Mouse (Mus musculus) hindbrain, embryonic 14.5 days (tissue): ENCODE results near the gene Apoc1. TPM values are rescaled to one million over a fixed set of nuclear protein-coding genes. Genes with fewer than 3 reads are reported as not detected.

Source experiments
- ATAC-seq: fragments of 200-750 bp; cut with Nextera tagmentation; 2 replicates; pipeline ENCODE4 v1.8.0; 2017; ENCODE audit warnings: moderate number of reproducible peaks, mild to moderate bottlenecking, moderate TSS enrichment, moderate library complexity; ENCODE audit not compliant: low FRiP score
- DNase-seq: peaks from one replicate; pipeline ENCODE4 v3.0.0-alpha.2; 2015; ENCODE audit warnings: low spot score
- H3K27ac ChIP-seq: fragments of 300-500 bp; sonication (generic); 2 replicates; pipeline ENCODE4 v1.5.1; 2014; ENCODE audit warnings: mild to moderate bottlenecking, moderate library complexity
- H3K27me3 ChIP-seq: fragments of 300-500 bp; sonication (generic); 2 replicates; pipeline ENCODE4 v1.6.1; 2014; ENCODE audit warnings: mild to moderate bottlenecking, low read length, mixed read lengths; ENCODE audit not compliant: control insufficient read depth, insufficient read depth
- H3K36me3 ChIP-seq: fragments of 300-500 bp; sonication (generic); replicated peaks from 2 replicates; pipeline ENCODE4 v1.6.1; 2014; ENCODE audit not compliant: control insufficient read depth, insufficient read depth
- H3K4me1 ChIP-seq: fragments of 300-500 bp; sonication (generic); replicated peaks from 2 replicates; pipeline ENCODE4 v1.6.1; 2014; ENCODE audit warnings: antibody characterized with exemption, low read length, mixed read lengths; ENCODE audit not compliant: control insufficient read depth, insufficient read depth
- H3K4me2 ChIP-seq: fragments of 300-500 bp; sonication (generic); replicated peaks from 2 replicates; pipeline ENCODE4 v1.6.1; 2014; ENCODE audit warnings: mild to moderate bottlenecking, moderate library complexity
- H3K4me3 ChIP-seq: fragments of 300-500 bp; sonication (generic); replicated peaks from 2 replicates; pipeline ENCODE4 v1.5.1; 2014; ENCODE audit warnings: mild to moderate bottlenecking, low read length
- H3K9ac ChIP-seq: fragments of 300-500 bp; sonication (generic); 2 replicates; pipeline ENCODE4 v1.6.1; 2014
- H3K9me3 ChIP-seq: fragments of 300-500 bp; sonication (generic); 2 replicates; pipeline ENCODE4 v1.6.1; 2016; ENCODE audit warnings: low read length; ENCODE audit not compliant: control insufficient read depth
- WGBS: fragments of 180-500 bp; shearing (Covaris S2); extraction: QIAGEN DNeasy Blood & Tissue Kit; methylation state at CpG from one replicate; pipeline ENCODE4 v1.1.7; 2014; 5-methylcytosine and 5-hydroxymethylcytosine counted together
- polyA plus RNA-seq: library from polyadenylated mRNA; unstranded; fragments of >200 nt; fragmentation: Nextera tagmentation; extraction: Ambion mirVana; gene quantifications from 2 replicates; pipeline ENCODE4 v1.2.1, GENCODE M21; 2014

Gene Apoc1
- polyA plus RNA-seq, 1 experiment from 2014 or later = 2.5 TPM

DNA sequence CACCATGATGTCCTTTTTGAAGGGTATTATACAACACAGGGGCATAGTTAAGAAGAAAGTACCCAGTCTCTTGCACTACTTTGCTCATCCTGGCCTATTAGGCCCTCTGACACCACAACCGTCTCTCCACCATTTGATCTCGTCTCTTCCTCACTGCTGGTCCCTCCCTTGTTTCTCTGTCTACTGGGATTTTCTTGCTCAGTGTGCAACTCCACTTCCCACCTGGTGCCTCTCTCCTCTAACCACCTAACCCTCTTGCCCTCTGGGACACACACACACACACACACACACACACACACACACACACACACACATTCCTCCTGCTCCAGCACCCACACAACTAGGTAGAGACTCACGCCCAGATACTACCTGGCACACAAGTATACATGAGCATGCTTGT lies 13.6 kb downstream of the Apoc1 start:
- DNase-seq (no peak), ATAC-seq (no peak)
- Histone ChIP-seq H3K4me3 (no peak overlapping the region), H3K9ac (no peak overlapping the region), H3K27me3 (no peaks in the 10 kb centered on the region), H3K27ac (no peak overlapping the region), H3K4me2 (no peak overlapping the region), H3K4me1 (no peaks in the 10 kb centered on the region), H3K36me3 (no peaks in the 10 kb centered on the region), H3K9me3 (no peaks in the 10 kb centered on the region)
- WGBS = 88% methylated on average over 3 of the region's 3 CpGs

DNA sequence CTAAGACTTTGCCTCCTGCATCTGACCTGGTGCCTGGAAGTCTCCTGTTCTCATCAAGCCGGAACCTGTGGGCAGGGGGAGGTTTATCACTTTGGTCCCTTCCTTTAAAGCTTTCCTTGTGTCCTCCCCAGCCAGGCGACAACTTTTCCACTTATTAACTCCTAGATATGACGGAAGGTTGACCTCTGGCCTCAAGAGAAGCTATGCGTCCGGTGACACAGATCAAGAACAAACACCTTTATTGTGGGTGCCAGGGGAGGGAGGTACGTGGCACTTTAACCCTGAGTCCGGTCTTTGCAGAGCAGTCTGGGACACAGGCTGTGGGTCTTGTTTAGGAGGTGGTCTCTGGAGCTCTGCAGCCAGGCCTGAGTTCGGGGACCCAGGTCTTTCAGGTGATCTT lies 14.6 kb downstream of the Apoc1 start, which contains the start of gene Apoc2:
Gene Apoc2, minus strand, starts transcription at position 70 of the 400 bp plus-strand sequence.
- H3K27me3 ChIP-seq = no peaks in the 10 kb centered on the region

GRCm38 (mm10) chr7:19676662-19677061 lies 15.8 kb downstream of the Apoc1 start:
- H3K9me3 ChIP-seq = no peaks in the 10 kb centered on the region
- ATAC-seq (no peak), DNase-seq (no peak)
- H3K4me2 ChIP-seq = no peak overlapping the region
- 67% methylated on average over 1 of the region's 1 CpGs for WGBS
- no peaks in the 10 kb centered on the region for H3K36me3 ChIP-seq
- H3K4me3 ChIP-seq = no peak overlapping the region
- no peak overlapping the region for H3K9ac ChIP-seq
- no peaks in the 10 kb centered on the region for H3K4me1 ChIP-seq
- H3K27me3 ChIP-seq = no peaks in the 10 kb centered on the region
- no peak overlapping the region for H3K27ac ChIP-seq

More for the DNA sequence above, 14.6 kb downstream of the Apoc1 start, which contains the start of gene Apoc2:
- Histone ChIP-seq H3K4me1 (no peaks in the 10 kb centered on the region), H3K27ac (no peak within 1 kb of the TSS), H3K36me3 (no peaks in the 10 kb centered on the region), H3K4me3 (no peak within 1 kb of the TSS), H3K9ac (no peak within 1 kb of the TSS), H3K9me3 (no peaks in the 10 kb centered on the region), H3K4me2 (no peak within 1 kb of the TSS)
- WGBS = 82% methylated on average over 8 of the region's 8 CpGs
- no peak for ATAC-seq
- no peak for DNase-seq

DNA sequence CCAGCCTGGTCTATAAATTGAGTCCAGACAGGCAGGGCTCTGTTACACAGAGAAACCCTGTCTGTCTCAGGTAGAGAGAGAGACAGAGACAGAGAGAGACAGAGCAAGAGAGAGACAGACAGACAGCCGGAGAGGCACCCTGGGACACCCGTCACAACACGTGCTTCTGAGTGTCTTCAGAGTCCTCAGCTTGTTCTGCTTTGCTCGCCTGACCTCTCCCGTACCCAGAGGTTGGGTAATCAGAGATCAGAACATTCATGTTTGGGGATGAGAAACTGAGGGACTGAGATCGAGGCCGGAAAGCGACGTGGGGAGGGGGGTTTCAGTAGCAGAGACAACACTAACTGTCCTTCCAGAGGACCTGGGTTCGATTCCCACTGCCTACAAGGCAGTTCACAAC lies 16.6 kb downstream of the Apoc1 start:
- H3K9ac ChIP-seq = no peak overlapping the region
- no peak for DNase-seq
- no peak overlapping the region for H3K27ac ChIP-seq
- no peak overlapping the region for H3K4me2 ChIP-seq
- no peaks in the 10 kb centered on the region for H3K36me3 ChIP-seq
- no peaks in the 10 kb centered on the region for H3K27me3 ChIP-seq
- WGBS = 87% methylated on average over 10 of the region's 10 CpGs
- ATAC-seq = no peak
- H3K4me3 ChIP-seq = no peak overlapping the region
- no peaks in the 10 kb centered on the region for H3K9me3 ChIP-seq
- no peaks in the 10 kb centered on the region for H3K4me1 ChIP-seq

- DNase-seq = no peak
- ATAC-seq = no peak
- Histone ChIP-seq H3K27ac (no peak overlapping the region), H3K9ac (no peak overlapping the region), H3K4me3 (no peak overlapping the region), H3K9me3 (no peaks in the 10 kb centered on the region), H3K27me3 (no peaks in the 10 kb centered on the region), H3K4me2 (no peak overlapping the region), H3K36me3 (no peaks in the 10 kb centered on the region), H3K4me1 (no peaks in the 10 kb centered on the region)
- 64% methylated on average over 14 of the region's 14 CpGs for WGBS
Observed at GRCm38 (mm10) chr7:19673083-19673699, 19.3 kb downstream of the Apoc1 start.

DNA sequence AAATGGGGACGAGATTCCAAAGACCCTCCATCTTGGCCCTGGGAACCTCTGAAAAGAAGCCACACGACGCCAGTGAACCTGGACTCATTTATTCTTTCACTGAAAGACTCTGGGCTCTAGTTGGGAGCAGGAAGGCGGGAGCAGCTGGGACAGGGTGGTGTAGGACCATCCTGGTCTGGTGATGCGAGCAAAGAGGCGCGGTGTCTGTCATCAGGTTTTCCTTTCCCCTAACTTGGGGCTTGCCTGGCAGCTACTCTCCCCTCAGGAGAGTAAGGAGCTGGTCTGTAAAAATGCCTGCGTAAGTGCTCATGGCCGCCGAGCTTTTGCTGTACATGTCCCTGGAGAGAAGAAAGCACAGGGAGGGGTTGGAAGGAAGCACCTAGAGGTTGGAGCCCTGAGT lies 20.9 kb downstream of the Apoc1 start:
- DNase-seq = no peak

DNA sequence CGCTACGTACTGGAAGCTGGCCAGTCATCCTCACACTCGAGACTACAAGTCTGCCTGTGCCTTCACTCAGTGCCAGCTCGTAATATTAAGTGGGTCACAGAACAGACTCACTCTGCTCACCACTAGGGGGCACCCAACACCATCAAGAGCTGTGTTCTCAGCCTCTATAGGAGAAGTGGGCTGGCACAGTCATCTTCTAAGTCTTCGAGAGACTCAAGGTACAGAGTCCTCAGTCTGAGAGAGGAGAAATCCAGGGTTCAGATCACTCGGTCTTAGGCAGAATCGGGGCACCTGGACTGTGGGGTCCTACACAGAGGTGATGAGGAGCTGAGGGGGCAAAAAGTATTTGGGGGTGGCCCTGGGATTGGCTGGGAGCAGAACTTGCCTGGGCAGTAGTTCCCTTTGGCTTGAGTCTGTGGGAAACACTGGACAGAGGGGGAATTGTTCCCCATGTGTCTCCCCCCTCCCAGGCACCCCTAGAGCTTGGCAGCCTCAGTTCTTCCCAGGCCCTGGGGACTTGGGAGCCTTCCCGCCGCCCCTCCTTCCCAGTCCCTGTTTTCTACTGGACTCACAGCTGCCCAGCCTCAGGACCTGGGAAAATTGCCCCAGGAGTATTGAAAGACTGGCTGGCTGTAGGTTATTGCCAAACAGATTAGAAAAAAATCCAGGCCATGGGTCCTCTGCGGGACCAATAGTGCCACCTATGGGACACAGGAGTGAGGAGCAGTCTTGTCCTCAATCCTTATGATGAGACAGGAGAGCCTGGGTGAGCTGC lies 23.3 kb downstream of the Apoc1 start:
- peak; percentile 71 for ATAC-seq
- Histone ChIP-seq H3K27me3 (no peaks in the 10 kb centered on the region), H3K4me1 (peaks cover 8% of the 10 kb centered on the region), H3K4me3 (no peak overlapping the region), H3K27ac (peak overlapping the region; percentile 66), H3K9ac (no peak overlapping the region), H3K36me3 (no peaks in the 10 kb centered on the region), H3K9me3 (no peaks in the 10 kb centered on the region), H3K4me2 (0 out of 2 replicates have a peak overlapping the region, but pooled peaks have one; percentile 9)
- WGBS = 8% methylated on average over 10 of the region's 10 CpGs
- DNase-seq = peak; percentile 91

More for the DNA sequence above, 20.9 kb downstream of the Apoc1 start:
- ATAC-seq = no peak
- H3K4me1 ChIP-seq = no peaks in the 10 kb centered on the region
- H3K36me3 ChIP-seq = no peaks in the 10 kb centered on the region
- no peak overlapping the region for H3K4me3 ChIP-seq
- no peaks in the 10 kb centered on the region for H3K9me3 ChIP-seq
- no peak overlapping the region for H3K4me2 ChIP-seq
- WGBS = 71% methylated on average over 10 of the region's 10 CpGs
- no peaks in the 10 kb centered on the region for H3K27me3 ChIP-seq
- no peak overlapping the region for H3K27ac ChIP-seq
- no peak overlapping the region for H3K9ac ChIP-seq

DNA sequence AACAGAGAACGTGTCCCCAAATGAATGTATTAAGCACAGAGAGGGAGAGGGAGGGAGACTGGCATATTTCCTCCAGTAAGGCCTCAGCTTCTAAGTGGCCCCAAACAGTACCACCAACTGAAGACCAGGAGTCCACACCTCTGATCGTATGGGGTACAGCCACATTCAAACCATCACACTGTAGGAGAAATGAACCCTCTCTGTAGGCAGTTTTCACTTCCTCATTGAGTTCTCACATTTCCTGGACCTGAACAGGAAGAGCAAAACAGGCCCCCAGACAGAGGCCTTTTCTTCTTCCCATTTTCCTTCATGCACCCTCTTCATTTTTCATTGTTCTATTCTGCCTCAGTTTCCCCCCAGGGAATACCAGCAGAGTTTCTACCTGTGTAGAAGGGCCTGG lies 25.0 kb downstream of the Apoc1 start:
- no peak for ATAC-seq
- whole genome bisulfite sequencing = 75% methylated on average over 2 of the region's 2 CpGs

DNA sequence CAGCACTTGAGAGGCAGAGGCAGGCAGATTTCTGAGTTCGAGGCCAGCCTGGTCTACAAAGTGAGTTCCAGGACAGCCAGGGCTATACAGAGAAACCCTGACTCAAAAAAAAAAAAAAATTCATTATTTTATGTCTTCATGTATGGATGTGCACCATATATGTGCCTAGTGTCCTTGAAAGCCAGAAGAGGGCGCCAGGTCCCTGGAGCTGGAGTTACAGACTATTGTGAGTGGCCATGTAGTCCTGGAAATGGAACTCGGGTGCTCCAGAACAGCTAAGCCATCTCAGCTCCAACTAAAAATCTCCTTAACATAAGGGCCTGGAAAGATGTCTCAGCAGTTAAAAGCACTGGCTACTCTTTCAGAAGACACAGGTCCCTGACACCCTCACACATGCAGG lies 25.7 kb downstream of the Apoc1 start:
- Histone ChIP-seq H3K36me3 (peaks cover 6% of the 10 kb centered on the region; the same call in 1 of the 2 replicates), H3K4me2 (no peak overlapping the region), H3K27ac (no peak overlapping the region), H3K27me3 (no peaks in the 10 kb centered on the region), H3K9me3 (no peaks in the 10 kb centered on the region), H3K9ac (no peak overlapping the region), H3K4me1 (peaks cover 21% of the 10 kb centered on the region), H3K4me3 (no peak overlapping the region)
- no peak for ATAC-seq
- WGBS = 69% methylated on average over 3 of the region's 3 CpGs
- no peak for DNase-seq

More for the DNA sequence above, 25.0 kb downstream of the Apoc1 start:
- no peaks in the 10 kb centered on the region for H3K9me3 ChIP-seq
- no peak overlapping the region for H3K27ac ChIP-seq
- no peak overlapping the region for H3K4me3 ChIP-seq
- no peak overlapping the region for H3K4me2 ChIP-seq
- no peak for DNase-seq
- no peaks in the 10 kb centered on the region for H3K27me3 ChIP-seq
- H3K9ac ChIP-seq = no peak overlapping the region
- peaks cover 21% of the 10 kb centered on the region for H3K4me1 ChIP-seq
- H3K36me3 ChIP-seq = no peaks in the 10 kb centered on the region
